Mouse (Mus musculus) liver, embryonic 14.5 days (tissue): ENCODE measurements around the gene Adprm. TPM values are rescaled to one million over a fixed set of nuclear protein-coding genes. Genes with fewer than 3 reads are reported as not detected.
"Not testable (repeated sequence)": the region's sequence is repeated elsewhere in the genome, so short reads cannot be mapped to it uniquely, and the experiment has no call there.

Source experiments
- ATAC-seq: fragments of 200-750 bp; cut with Nextera tagmentation; 2 replicates; pipeline ENCODE4 v1.8.0; 2017; ENCODE audit warnings: moderate number of reproducible peaks, mild to moderate bottlenecking, moderate library complexity; ENCODE audit not compliant: insufficient read depth
- DNase-seq, 3 experiments: peaks; one replicate each; pipeline ENCODE4 v3.0.0-alpha.2; 2012 to 2013; ENCODE audit warnings: low read depth in 3 of 3, low spot score in 3 of 3
- H3K27ac ChIP-seq: fragments of 300-500 bp; sonication (generic); 2 replicates; pipeline ENCODE4 v1.5.1; 2014; ENCODE audit warnings: moderate library complexity, mild to moderate bottlenecking, control low read depth, inconsistent platforms
- H3K27me3 ChIP-seq: fragments of 300-500 bp; sonication (generic); 2 replicates; pipeline ENCODE4 v1.6.1; 2014; ENCODE audit warnings: mild to moderate bottlenecking, low read length, moderate library complexity; ENCODE audit not compliant: control insufficient read depth, insufficient read depth
- H3K36me3 ChIP-seq: fragments of 300-500 bp; sonication (generic); replicated peaks from 2 replicates; pipeline ENCODE4 v1.6.1; 2014; ENCODE audit warnings: low read depth; ENCODE audit not compliant: control insufficient read depth, insufficient read depth
- H3K4me1 ChIP-seq, 2 experiments: fragments of 200-500 bp in 1 of 2; fragments of 300-500 bp in 1 of 2; sonication (generic) in 1 of 2; replicated peaks; 2 replicates each; pipeline ENCODE4 v1.6.1; 2012 to 2014; ENCODE audit warnings: antibody characterized with exemption in 1 of 2, inconsistent platforms in 1 of 2, low read length in 1 of 2; ENCODE audit not compliant: control insufficient read depth in 2 of 2, insufficient read depth in 2 of 2
- H3K4me2 ChIP-seq: fragments of 300-500 bp; sonication (generic); 2 replicates; pipeline ENCODE4 v1.6.1; 2014; ENCODE audit warnings: low read depth, mild to moderate bottlenecking, control low read depth, moderate library complexity
- H3K4me3 ChIP-seq, 2 experiments: fragments of 200-500 bp in 1 of 2; fragments of 300-500 bp in 1 of 2; sonication (generic) in 1 of 2; 2 replicates each; pipeline ENCODE4 v1.5.1; 2012 to 2014; ENCODE audit warnings: low read depth in 2 of 2, low read length in 2 of 2, mild to moderate bottlenecking in 2 of 2, control low read depth in 1 of 2, inconsistent platforms in 1 of 2, moderate library complexity in 1 of 2; ENCODE audit not compliant: insufficient read depth in 1 of 2
- H3K9ac ChIP-seq: fragments of 300-500 bp; sonication (generic); replicated peaks from 2 replicates; pipeline ENCODE4 v1.6.1; 2014; ENCODE audit warnings: mild to moderate bottlenecking, control low read depth, moderate library complexity
- H3K9me3 ChIP-seq: fragments of 300-500 bp; sonication (generic); 2 replicates; pipeline ENCODE4 v1.6.1; 2016; ENCODE audit warnings: low read length, mixed read lengths; ENCODE audit not compliant: control insufficient read depth
- CTCF ChIP-seq: IDR thresholded peaks from 2 replicates; pipeline ENCODE4 v1.5.1; 2016; ENCODE audit warnings: antibody characterized with exemption, low read depth, control low read depth
- EP300 ChIP-seq: IDR thresholded peaks from 2 replicates; pipeline ENCODE4 v1.6.1; 2016; ENCODE audit warnings: antibody characterized with exemption, low read depth
- WGBS: fragments of 180-500 bp; shearing (Covaris S2); extraction: QIAGEN DNeasy Blood & Tissue Kit; methylation state at CpG from one replicate; pipeline ENCODE4 v1.1.7; 2014; ENCODE audit not compliant: insufficient replicate concordance; 5-methylcytosine and 5-hydroxymethylcytosine counted together
- polyA plus RNA-seq, 2 experiments: library from polyadenylated mRNA; depleted of rRNA in 1 of 2; stranded (reverse) in 1 of 2; unstranded in 1 of 2; fragments of >200 nt; fragmentation: Nextera tagmentation in 1 of 2; extraction: Ambion mirVana in 1 of 2; gene quantifications; 2 replicates each; pipeline versions ENCODE4 v1.2.1 to v1.2.3; 2012 to 2014

The Adprm gene
- polyA plus RNA-seq, 2 experiments, result 7.9 to 9.7 TPM

DNA sequence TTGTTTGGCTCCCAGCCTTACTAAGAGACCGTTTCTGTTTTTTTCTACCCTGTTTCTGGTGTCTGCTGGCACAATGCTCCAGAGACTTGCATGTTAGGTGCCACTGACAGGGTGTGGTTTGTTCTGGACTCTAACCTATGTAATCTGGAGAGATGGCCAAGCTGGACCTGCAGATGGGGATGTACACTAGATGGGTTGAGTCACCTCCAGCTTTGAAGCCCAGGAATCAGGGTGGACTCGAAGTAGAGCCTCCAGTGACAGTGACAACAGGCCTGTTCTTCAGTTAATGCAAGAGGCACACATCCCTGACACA, 20.8 kb downstream of the Adprm start:
- no peak overlapping the region for H3K9ac ChIP-seq
- H3K36me3 ChIP-seq, result no peaks in the 10 kb centered on the region
- H3K4me2 ChIP-seq, result no peak overlapping the region
- ATAC-seq (no peak), DNase-seq (no peak)
- no peaks in the 10 kb centered on the region for H3K27me3 ChIP-seq
- H3K4me1 ChIP-seq, result peaks cover 0 to 5% of the 10 kb centered on the region in 2 experiments; a peak in 2 of 4 replicates
- 45% methylated on average over 2 of the region's 2 CpGs for WGBS
- H3K27ac ChIP-seq, result no peak overlapping the region
- TF ChIP-seq EP300 (no peak), CTCF (no peak)
- H3K9me3 ChIP-seq, result no peaks in the 10 kb centered on the region
- H3K4me3 ChIP-seq, result no peak overlapping the region

DNA sequence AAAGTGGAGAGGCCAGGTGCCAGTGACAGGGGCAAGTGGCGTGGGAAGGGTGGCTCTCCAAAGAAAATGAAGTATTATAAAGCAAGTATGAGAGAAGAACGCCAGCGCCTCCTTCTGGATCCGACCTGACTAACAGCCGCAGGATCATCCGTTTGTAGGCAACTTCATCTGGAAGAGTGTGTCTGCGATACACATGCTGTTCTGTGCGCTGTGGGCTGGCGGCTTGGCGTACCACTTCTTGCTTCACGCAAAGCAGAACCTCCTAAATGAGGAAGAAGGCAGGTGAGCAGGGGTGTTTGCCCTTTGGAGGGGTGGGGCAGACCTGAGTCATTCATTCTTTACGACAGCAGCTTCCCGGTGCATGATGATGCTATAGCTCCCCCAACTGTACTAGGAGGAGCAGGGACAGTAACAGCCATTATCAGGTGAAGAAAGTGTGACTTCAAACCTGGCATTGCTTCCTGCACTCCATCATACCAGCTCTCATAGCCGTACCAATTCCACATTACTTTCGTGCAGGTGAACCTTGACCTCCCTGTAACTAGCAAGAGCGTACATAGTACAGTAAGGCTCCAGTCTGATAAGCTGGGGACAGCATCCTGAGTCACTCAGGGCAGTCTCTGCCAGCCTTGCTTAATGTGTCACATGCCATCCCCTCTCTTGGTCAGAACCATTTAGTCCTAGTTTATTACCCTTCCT, 21.3 kb downstream of the Adprm start:
- Histone ChIP-seq H3K4me1 (peaks cover 0 to 5% of the 10 kb centered on the region in 2 experiments; a peak in 2 of 4 replicates), H3K4me2 (no peak overlapping the region), H3K36me3 (no peaks in the 10 kb centered on the region), H3K4me3 (no peak overlapping the region), H3K9me3 (no peaks in the 10 kb centered on the region), H3K9ac (no peak overlapping the region), H3K27ac (no peak overlapping the region), H3K27me3 (no peaks in the 10 kb centered on the region)
- peak; percentile 45 for TF ChIP-seq CTCF
- no peak for TF ChIP-seq EP300
- DNase-seq, result no peak
- no peak for ATAC-seq
- 47% methylated on average over 16 of the region's 16 CpGs for WGBS

DNA sequence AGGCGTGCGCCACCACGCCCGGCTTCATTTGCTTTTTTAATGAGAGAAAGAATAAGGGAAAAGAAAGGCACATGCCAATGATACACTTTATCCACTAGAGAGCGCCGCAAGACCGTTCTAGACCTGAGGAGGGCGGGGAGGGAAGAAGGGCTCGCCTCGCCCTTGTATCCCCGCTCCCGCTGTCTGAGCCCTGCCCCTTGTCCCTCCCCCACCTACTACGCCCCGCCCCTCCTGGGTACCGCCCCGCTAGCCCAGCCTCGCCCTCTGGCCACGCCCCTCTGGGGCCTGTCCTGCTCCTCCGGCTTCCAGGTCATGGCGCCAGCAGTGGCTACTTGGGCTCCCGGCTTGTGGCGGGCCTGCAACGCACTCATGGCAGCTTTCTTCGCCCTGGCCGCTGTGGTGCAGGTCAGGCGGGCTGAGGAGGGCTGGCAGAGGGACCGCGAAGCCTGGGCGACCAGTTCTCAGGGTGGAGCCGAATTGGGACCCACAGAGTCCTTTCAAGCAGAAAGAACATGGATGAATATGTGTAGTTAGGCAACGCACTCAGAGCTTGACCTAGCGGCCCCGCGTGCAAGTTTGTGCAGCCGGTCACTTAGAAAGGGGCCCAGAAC, 27.4 kb downstream of the Adprm start, which contains the start of gene Tmem220:
Gene Tmem220, plus strand, starts transcription at position 288 of the 611 bp plus-strand sequence.
- no peak within 1 kb of the TSS for H3K27ac ChIP-seq
- peak within 1 kb of the TSS; percentile 62 for H3K4me2 ChIP-seq
- ATAC-seq (peak; percentile 100), DNase-seq (peak; percentile 85 to 96 (median 89))
- WGBS, result 2% methylated on average over 35 of the region's 35 CpGs
- peak within 1 kb of the TSS; percentile 41 to 48 for H3K4me3 ChIP-seq
- H3K9me3 ChIP-seq, result no peaks in the 10 kb centered on the region
- peak within 1 kb of the TSS; percentile 44 for H3K9ac ChIP-seq
- no peaks in the 10 kb centered on the region for H3K36me3 ChIP-seq
- H3K27me3 ChIP-seq, result no peaks in the 10 kb centered on the region
- H3K4me1 ChIP-seq, result peaks cover 3 to 14% of the 10 kb centered on the region in 2 experiments; a peak in 2 of 4 replicates
- TF ChIP-seq CTCF (peak; percentile 87), EP300 (no peak)

DNA sequence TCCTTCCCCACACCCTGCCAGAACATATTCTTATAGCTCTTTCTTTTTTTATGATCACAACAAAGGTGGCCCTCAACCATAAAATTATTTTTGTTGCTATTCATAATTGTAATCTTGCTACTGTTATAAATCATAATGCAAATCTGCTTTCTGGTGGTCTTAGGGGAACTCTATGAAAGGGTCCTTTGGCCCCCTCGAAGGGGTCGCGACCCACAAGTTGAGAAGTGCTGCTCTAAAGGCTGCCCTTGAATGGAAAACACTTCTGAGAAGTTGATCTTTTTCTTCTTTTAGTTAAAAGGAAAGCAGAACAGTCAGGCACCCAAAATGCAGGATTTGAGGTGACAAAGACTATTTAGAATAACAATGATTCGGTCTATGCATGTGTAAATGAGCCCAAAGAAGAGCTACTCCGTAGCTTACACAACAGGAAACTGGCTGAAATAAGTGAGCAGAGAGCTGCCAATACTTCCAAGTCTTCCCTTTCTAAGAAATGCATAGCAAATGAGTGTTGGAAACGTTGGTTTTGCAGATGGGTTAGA, 28.5 kb downstream of the Adprm start:
- ATAC-seq (no peak), DNase-seq (no peak)
- Histone ChIP-seq H3K4me1 (peaks cover 3 to 14% of the 10 kb centered on the region in 2 experiments; a peak in 2 of 4 replicates), H3K36me3 (no peaks in the 10 kb centered on the region), H3K27me3 (no peaks in the 10 kb centered on the region), H3K9me3 (no peaks in the 10 kb centered on the region), H3K4me3 (no peak overlapping the region), H3K27ac (no peak overlapping the region), H3K4me2 (peak overlapping the region; percentile 62), H3K9ac (peak overlapping the region; percentile 32; the same call in 1 of the 2 replicates)
- TF ChIP-seq EP300, result no peak
- no peak for TF ChIP-seq CTCF
- 43% methylated on average over 6 of the region's 6 CpGs for WGBS

DNA sequence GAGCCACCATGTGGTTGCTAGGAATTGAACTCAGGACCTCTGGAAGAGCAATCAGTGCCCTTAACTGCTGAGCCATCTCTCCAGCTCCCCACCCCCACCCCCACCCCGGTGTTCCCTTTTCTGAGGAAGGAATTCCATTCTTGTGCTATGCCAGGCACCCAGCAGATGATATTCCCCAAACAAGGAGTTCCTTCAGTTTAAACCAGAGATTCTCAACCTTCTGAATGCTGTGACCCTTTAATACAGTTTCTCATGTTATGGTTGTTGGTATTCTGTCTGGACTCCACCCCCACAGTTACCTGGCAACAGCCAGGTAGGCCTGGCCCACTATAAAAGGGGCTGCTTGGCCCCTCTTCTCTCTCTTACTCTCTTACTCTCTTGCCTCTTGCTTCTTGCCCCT, 29.2 kb downstream of the Adprm start:
- 43% methylated on average over 1 of the region's 1 CpGs for WGBS
- not testable (repeated sequence) for DNase-seq, H3K27me3 ChIP-seq, H3K9ac ChIP-seq, H3K9me3 ChIP-seq, H3K4me2 ChIP-seq, ATAC-seq, H3K36me3 ChIP-seq, H3K27ac ChIP-seq, H3K4me3 ChIP-seq
- H3K4me1 ChIP-seq, result peaks cover 3 to 14% of the 10 kb centered on the region in 2 experiments; a peak in 2 of 4 replicates
